Mouse (Mus musculus) kidney, postnatal 0 days (tissue): ENCODE results near the gene Mrps33. TPM values are rescaled to one million over a fixed set of nuclear protein-coding genes. Genes with fewer than 3 reads are reported as not detected.

Source experiments
- ATAC-seq: fragments of 200-750 bp; cut with Nextera tagmentation; replicated peaks from 2 replicates; pipeline ENCODE4 v1.8.0; 2017; ENCODE audit warnings: low read depth, moderate number of reproducible peaks, moderate TSS enrichment, moderate library complexity; ENCODE audit not compliant: low FRiP score
- DNase-seq: peaks from one replicate; pipeline ENCODE4 v3.0.0-alpha.2; 2016; ENCODE audit warnings: low spot score
- H3K27ac ChIP-seq: fragments of 300-500 bp; sonication (generic); 2 replicates; pipeline ENCODE4 v1.5.1; 2014; ENCODE audit warnings: mild to moderate bottlenecking
- H3K27me3 ChIP-seq: fragments of 300-500 bp; sonication (generic); 2 replicates; pipeline ENCODE4 v1.6.1; 2014; ENCODE audit warnings: low read length, mixed read lengths; ENCODE audit not compliant: insufficient read depth
- H3K36me3 ChIP-seq: fragments of 300-500 bp; sonication (generic); 2 replicates; pipeline ENCODE4 v1.6.1; 2014; ENCODE audit warnings: low read length, mixed read lengths; ENCODE audit not compliant: insufficient read depth
- H3K4me1 ChIP-seq: fragments of 300-500 bp; sonication (generic); replicated peaks from 2 replicates; pipeline ENCODE4 v1.6.1; 2014; ENCODE audit warnings: antibody characterized with exemption, low read length, mixed read lengths; ENCODE audit not compliant: insufficient read depth
- H3K4me2 ChIP-seq: fragments of 300-500 bp; sonication (generic); 2 replicates; pipeline ENCODE4 v1.6.1; 2014; ENCODE audit warnings: mild to moderate bottlenecking, low read length, moderate library complexity, mixed read lengths
- H3K4me3 ChIP-seq: fragments of 300-500 bp; sonication (generic); replicated peaks from 2 replicates; pipeline ENCODE4 v1.5.1; 2014; ENCODE audit warnings: low read depth, low read length
- H3K9ac ChIP-seq: fragments of 300-500 bp; sonication (generic); 2 replicates; pipeline ENCODE4 v1.6.1; 2014; ENCODE audit warnings: low read depth, low read length
- H3K9me3 ChIP-seq: fragments of 300-500 bp; sonication (generic); replicated peaks from 2 replicates; pipeline ENCODE4 v1.6.1; 2016; ENCODE audit warnings: low read length, inconsistent platforms, mixed read lengths
- CTCF ChIP-seq: IDR thresholded peaks from 2 replicates; pipeline ENCODE4 v1.5.1; 2016; ENCODE audit warnings: antibody characterized with exemption, low read depth, mild to moderate bottlenecking, moderate library complexity
- WGBS: fragments of 180-500 bp; shearing (Covaris S2); extraction: QIAGEN DNeasy Blood & Tissue Kit; methylation state at CpG from one replicate; pipeline ENCODE4 v1.1.7; 2014; 5-methylcytosine and 5-hydroxymethylcytosine counted together
- polyA plus RNA-seq: library from polyadenylated mRNA; unstranded; fragments of >200 nt; fragmentation: Nextera tagmentation; extraction: Ambion mirVana; gene quantifications from 2 replicates; pipeline ENCODE4 v1.2.1, GENCODE M21; 2015

The Mrps33 gene
- polyA plus RNA-seq, 1 experiment from 2014 or later: 245 TPM

- Histone ChIP-seq H3K9ac (no peak overlapping the region), H3K27me3 (no peaks in the 10 kb centered on the region), H3K27ac (no peak overlapping the region), H3K36me3 (peaks cover 17% of the 10 kb centered on the region; the same call in 1 of the 2 replicates), H3K9me3 (no peaks in the 10 kb centered on the region), H3K4me1 (no peaks in the 10 kb centered on the region), H3K4me2 (no peak overlapping the region), H3K4me3 (no peak overlapping the region)
- no peak for TF ChIP-seq CTCF
- ATAC-seq (no peak), DNase-seq (no peak)
- 63% methylated on average over 2 of the region's 2 CpGs for WGBS
Observed at GRCm38 (mm10) chr6:39797076-39797475, 13.7 kb downstream of the Mrps33 start.

- ATAC-seq (no peak), DNase-seq (no peak)
- Histone ChIP-seq H3K4me2 (no peak overlapping the region), H3K27me3 (no peaks in the 10 kb centered on the region), H3K9me3 (no peaks in the 10 kb centered on the region), H3K9ac (no peak overlapping the region), H3K36me3 (peaks cover 12% of the 10 kb centered on the region; the same call in 1 of the 2 replicates), H3K4me1 (no peaks in the 10 kb centered on the region), H3K27ac (no peak overlapping the region), H3K4me3 (no peak overlapping the region)
- no peak for TF ChIP-seq CTCF
- 56% methylated on average over 1 of the region's 1 CpGs for WGBS
Observed at GRCm38 (mm10) chr6:39796150-39796549, 14.6 kb downstream of the Mrps33 start.

- Histone ChIP-seq H3K4me1 (no peaks in the 10 kb centered on the region), H3K4me2 (no peak overlapping the region), H3K9ac (no peak overlapping the region), H3K27ac (no peak overlapping the region), H3K36me3 (no peaks in the 10 kb centered on the region), H3K27me3 (no peaks in the 10 kb centered on the region), H3K9me3 (no peaks in the 10 kb centered on the region), H3K4me3 (no peak overlapping the region)
- DNase-seq: no peak
- no peak for TF ChIP-seq CTCF
- WGBS: 40% methylated on average over 5 of the region's 5 CpGs
- no peak for ATAC-seq
Observed at GRCm38 (mm10) chr6:39791806-39792205, 19.0 kb downstream of the Mrps33 start.

- Histone ChIP-seq H3K36me3 (no peaks in the 10 kb centered on the region), H3K9ac (no peak overlapping the region), H3K4me3 (no peak overlapping the region), H3K4me2 (no peak overlapping the region), H3K4me1 (no peaks in the 10 kb centered on the region), H3K27me3 (no peaks in the 10 kb centered on the region), H3K9me3 (no peaks in the 10 kb centered on the region), H3K27ac (no peak overlapping the region)
- no peak for DNase-seq
- no peak for ATAC-seq
- no peak for TF ChIP-seq CTCF
Observed at GRCm38 (mm10) chr6:39788408-39788807, 22.4 kb downstream of the Mrps33 start.

GRCm38 (mm10) chr6:39787783-39788182, 23.0 kb downstream of the Mrps33 start:
- WGBS: 35% methylated on average over 9 of the region's 9 CpGs
- Histone ChIP-seq H3K27me3 (no peaks in the 10 kb centered on the region), H3K9me3 (no peaks in the 10 kb centered on the region), H3K9ac (no peak overlapping the region), H3K27ac (no peak overlapping the region), H3K4me1 (no peaks in the 10 kb centered on the region), H3K4me2 (no peak overlapping the region), H3K36me3 (no peaks in the 10 kb centered on the region), H3K4me3 (no peak overlapping the region)
- DNase-seq: no peak
- no peak for ATAC-seq
- no peak for TF ChIP-seq CTCF

GRCm38 (mm10) chr6:39785944-39786343, 24.8 kb downstream of the Mrps33 start:
- 75% methylated on average over 5 of the region's 5 CpGs for WGBS
- no peaks in the 10 kb centered on the region; the same call in 1 of the 2 replicates for H3K4me1 ChIP-seq
- DNase-seq: no peak

GRCm38 (mm10) chr6:39783521-39783920, 27.3 kb downstream of the Mrps33 start:
- no peak for TF ChIP-seq CTCF
- Histone ChIP-seq H3K4me1 (no peaks in the 10 kb centered on the region; the same call in 1 of the 2 replicates), H3K9ac (no peak overlapping the region), H3K4me2 (no peak overlapping the region), H3K27me3 (no peaks in the 10 kb centered on the region), H3K27ac (no peak overlapping the region), H3K36me3 (no peaks in the 10 kb centered on the region), H3K9me3 (no peaks in the 10 kb centered on the region), H3K4me3 (no peak overlapping the region)
- 61% methylated on average over 7 of the region's 7 CpGs for WGBS
- ATAC-seq: no peak
- no peak for DNase-seq

More at GRCm38 (mm10) chr6:39785944-39786343, 24.8 kb downstream of the Mrps33 start:
- Histone ChIP-seq H3K4me3 (no peak overlapping the region), H3K27me3 (no peaks in the 10 kb centered on the region), H3K9ac (no peak overlapping the region), H3K27ac (no peak overlapping the region), H3K4me2 (no peak overlapping the region), H3K36me3 (no peaks in the 10 kb centered on the region), H3K9me3 (no peaks in the 10 kb centered on the region)
- ATAC-seq: no peak
- no peak for TF ChIP-seq CTCF
